Mouse (Mus musculus): ENCODE measurements around the gene Pdcd7.
A peak's percentile ranks its signal among the peaks of the same experiment; 100 is the strongest.

The Pdcd7 gene

GRCm38 (mm10) chr9:65399934-65400333 is 54.0 kb downstream of the Pdcd7 start:
- no peak for DNase-seq

- DNase-seq, result peak; percentile 77
These were observed 58.7 kb downstream of the Pdcd7 start for GRCm38 (mm10) chr9:65404331-65405183.

GRCm38 (mm10) chr9:65405184-65405449 is 59.2 kb downstream of the Pdcd7 start:
- no peak for DNase-seq

- DNase-seq, result no peak
These were observed 61.4 kb downstream of the Pdcd7 start for GRCm38 (mm10) chr9:65407327-65407726.

- no peak for DNase-seq
These were observed 62.0 kb downstream of the Pdcd7 start for GRCm38 (mm10) chr9:65407861-65408260.

GRCm38 (mm10) chr9:65408871-65409295 is 63.0 kb downstream of the Pdcd7 start:
- no peak for DNase-seq

Data from right cerebral cortex, postnatal 14 days (tissue).